Mouse (Mus musculus) bone marrow macrophage, adult 2 months (primary cell): ENCODE measurements around the gene Zfr2. TPM values are rescaled to one million over a fixed set of nuclear protein-coding genes. Genes with fewer than 3 reads are reported as not detected.

ENCODE experiments used
- H3K27ac ChIP-seq: 2 replicates; pipeline ENCODE4 v1.5.1; 2012; ENCODE audit warnings: low read depth, low read length; ENCODE audit not compliant: insufficient read depth
- H3K4me1 ChIP-seq: 2 replicates; pipeline ENCODE4 v1.6.1; 2012; ENCODE audit warnings: low read length; ENCODE audit not compliant: control insufficient read depth, insufficient read depth
- H3K4me3 ChIP-seq: 2 replicates; pipeline ENCODE4 v1.5.1; 2012; ENCODE audit warnings: mild to moderate bottlenecking, low read length, moderate library complexity; ENCODE audit not compliant: insufficient read depth
- CTCF ChIP-seq: IDR thresholded peaks from 2 replicates; pipeline ENCODE4 v1.5.1; 2012; ENCODE audit warnings: low read depth, mild to moderate bottlenecking, low read length, moderate library complexity
- POLR2A ChIP-seq: IDR thresholded peaks from 2 replicates; pipeline ENCODE4 v1.6.1; 2012; ENCODE audit warnings: mild to moderate bottlenecking, low read depth, low read length, borderline replicate concordance
- polyA plus RNA-seq: library from polyadenylated mRNA; stranded (reverse); fragments of >200 nt; gene quantifications from 2 replicates; pipeline ENCODE4 v1.2.4, GENCODE M21; 2012; ENCODE audit not compliant: missing spikeins, insufficient read depth, insufficient read length

Gene Zfr2
- polyA plus RNA-seq, 1 experiment = 2.7 TPM

GRCm38 (mm10) chr10:81265540-81265939, 32.6 kb downstream of the Zfr2 start:
- Histone ChIP-seq H3K27ac (no peak overlapping the region), H3K4me1 (peaks cover 11% of the 10 kb centered on the region), H3K4me3 (peak overlapping the region; percentile 70)
- TF ChIP-seq CTCF = no peak
- no peak for TF ChIP-seq POLR2A

- no peak for TF ChIP-seq CTCF
- H3K4me3 ChIP-seq = peak within 1 kb of the TSS; percentile 70
- peak within 1 kb of the TSS; percentile 72 for H3K27ac ChIP-seq
- H3K4me1 ChIP-seq = peaks cover 11% of the 10 kb centered on the region
Measured at GRCm38 (mm10) chr10:81266211-81267105, 33.5 kb downstream of the Zfr2 start, which contains the start of the genes Mrpl54 and Apba3. Gene Mrpl54, minus strand, starts transcription at chr10:81266934. Gene Apba3, plus strand, starts transcription at chr10:81266960.

DNA sequence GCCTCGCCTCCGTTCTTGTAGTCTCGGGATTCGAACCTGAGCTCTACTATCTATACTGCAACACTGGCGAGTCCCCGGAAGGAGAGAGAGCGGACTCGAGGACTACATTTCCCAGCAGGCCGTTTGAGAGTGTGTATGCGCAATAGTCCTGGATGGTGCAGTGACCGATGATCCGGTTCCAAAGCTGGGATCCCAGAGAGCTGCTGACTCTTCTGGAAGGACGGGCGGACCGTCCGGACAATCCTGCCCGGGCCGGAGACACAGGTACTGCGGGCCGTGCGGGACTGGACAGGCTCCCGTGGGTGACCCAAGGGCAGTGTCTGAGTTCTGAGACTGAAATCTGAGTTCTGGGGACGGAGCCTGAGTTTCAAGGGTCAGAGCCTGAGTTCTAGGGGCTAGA, 35.1 kb downstream of the Zfr2 start:
- Histone ChIP-seq H3K27ac (no peak overlapping the region), H3K4me3 (peak overlapping the region; percentile 68), H3K4me1 (peaks cover 11% of the 10 kb centered on the region)
- TF ChIP-seq POLR2A (no peak), CTCF (no peak)

- Histone ChIP-seq H3K4me3 (peak overlapping the region; percentile 68), H3K27ac (no peak overlapping the region), H3K4me1 (peaks cover 11% of the 10 kb centered on the region)
- TF ChIP-seq POLR2A (no peak), CTCF (no peak)
Measured at GRCm38 (mm10) chr10:81268643-81269412, 35.9 kb downstream of the Zfr2 start.

- Histone ChIP-seq H3K4me3 (no peak overlapping the region), H3K4me1 (peaks cover 4% of the 10 kb centered on the region; the same call in 1 of the 2 replicates), H3K27ac (no peak overlapping the region)
- TF ChIP-seq CTCF = no peak
- no peak for TF ChIP-seq POLR2A
Measured at GRCm38 (mm10) chr10:81272356-81272755, 39.4 kb downstream of the Zfr2 start.

GRCm38 (mm10) chr10:81273842-81274241, 40.9 kb downstream of the Zfr2 start:
- TF ChIP-seq POLR2A (no peak), CTCF (no peak)
- H3K4me3 ChIP-seq = no peak overlapping the region

GRCm38 (mm10) chr10:81277676-81278075, 44.7 kb downstream of the Zfr2 start:
- Histone ChIP-seq H3K4me1 (no peaks in the 10 kb centered on the region), H3K4me3 (no peak overlapping the region), H3K27ac (no peak overlapping the region)
- no peak for TF ChIP-seq POLR2A

More at GRCm38 (mm10) chr10:81273842-81274241, 40.9 kb downstream of the Zfr2 start:
- no peak overlapping the region for H3K27ac ChIP-seq
- peaks cover 4% of the 10 kb centered on the region; the same call in 1 of the 2 replicates for H3K4me1 ChIP-seq

- TF ChIP-seq POLR2A (no peak), CTCF (no peak)
- Histone ChIP-seq H3K27ac (no peak overlapping the region), H3K4me1 (no peaks in the 10 kb centered on the region), H3K4me3 (no peak overlapping the region)
Measured at GRCm38 (mm10) chr10:81279496-81279895, 46.5 kb downstream of the Zfr2 start.

DNA sequence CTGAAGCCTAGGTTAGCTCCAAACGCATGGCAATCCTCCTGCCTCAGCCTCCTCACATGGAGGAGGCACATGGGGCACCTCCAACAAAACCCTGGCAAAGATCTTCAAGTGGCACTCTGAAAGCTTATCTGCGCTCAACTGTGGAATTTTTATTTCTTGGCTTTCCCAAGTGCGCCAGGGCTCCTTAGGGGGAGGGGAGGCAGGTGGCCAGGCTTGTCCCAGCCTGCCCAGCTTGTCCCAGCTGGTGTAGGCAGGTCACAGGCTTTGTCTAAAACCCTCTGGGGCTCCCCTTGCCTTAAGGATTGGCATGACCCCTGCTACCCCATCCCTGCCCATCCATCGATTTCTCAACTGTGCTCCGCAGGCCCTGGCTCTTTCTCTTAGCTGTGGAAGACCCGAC, 51.2 kb downstream of the Zfr2 start:
- Histone ChIP-seq H3K27ac (no peak overlapping the region), H3K4me1 (no peaks in the 10 kb centered on the region; the same call in 1 of the 2 replicates), H3K4me3 (no peak overlapping the region)
- TF ChIP-seq POLR2A (no peak), CTCF (no peak)

GRCm38 (mm10) chr10:81284719-81285118, 51.8 kb downstream of the Zfr2 start:
- no peak for TF ChIP-seq POLR2A
- Histone ChIP-seq H3K4me1 (no peaks in the 10 kb centered on the region; the same call in 1 of the 2 replicates), H3K4me3 (no peak overlapping the region), H3K27ac (no peak overlapping the region)
